Mouse (Mus musculus) G1E (cell line): ENCODE measurements around the gene Polr3gl. TPM values are rescaled to one million over a fixed set of nuclear protein-coding genes. Genes with fewer than 3 reads are reported as not detected.

Source experiments
- ATAC-seq: 2 replicates; pipeline ENCODE4 v1.8.0; 2016; ENCODE audit warnings: mild to moderate bottlenecking; ENCODE audit not compliant: insufficient number of reproducible peaks, poor library complexity, low FRiP score, severe bottlenecking; ENCODE audit errors: extremely low read depth
- DNase-seq: peaks from one replicate; pipeline ENCODE4 v3.0.0; 2012; ENCODE audit warnings: low spot score
- H3K27me3 ChIP-seq: 2 replicates; pipeline ENCODE4 v1.6.1; 2012; ENCODE audit warnings: mild to moderate bottlenecking, low read length, inconsistent platforms; ENCODE audit not compliant: insufficient read depth
- H3K36me3 ChIP-seq: replicated peaks from 2 replicates; pipeline ENCODE3; 2012; ENCODE audit warnings: mild to moderate bottlenecking, inconsistent platforms
- H3K4me1 ChIP-seq: 2 replicates; pipeline ENCODE4 v1.6.1; 2012; ENCODE audit warnings: low read depth, low read length, inconsistent platforms, mixed read lengths; ENCODE audit not compliant: insufficient read depth
- H3K4me3 ChIP-seq: 2 replicates; pipeline ENCODE4 v1.5.1; 2012; ENCODE audit warnings: low read depth, mild to moderate bottlenecking, inconsistent platforms, low read length, moderate library complexity, mixed read lengths
- H3K9me3 ChIP-seq: replicated peaks from 2 replicates; pipeline ENCODE4 v1.6.1; 2012; ENCODE audit warnings: inconsistent platforms
- CTCF ChIP-seq: IDR thresholded peaks from 2 replicates; pipeline ENCODE4 v1.5.1; 2012; ENCODE audit warnings: low read depth, low read length, inconsistent platforms, mixed read lengths
- GATA1 ChIP-seq: IDR thresholded peaks from 2 replicates; pipeline ENCODE4 v1.6.1; 2012; ENCODE audit warnings: borderline replicate concordance, low read length, inconsistent platforms, mixed read lengths
- GATA2 ChIP-seq: IDR thresholded peaks from 2 replicates; pipeline ENCODE4 v1.6.1; 2012; ENCODE audit warnings: low read depth, low read length, inconsistent platforms, borderline replicate concordance
- POLR2AphosphoS5 ChIP-seq: IDR thresholded peaks from 2 replicates; pipeline ENCODE4 v1.6.1; 2012; ENCODE audit warnings: low read depth, low read length, inconsistent platforms; ENCODE audit not compliant: insufficient replicate concordance
- TAL1 ChIP-seq: conservative IDR thresholded peaks from 2 replicates; pipeline ENCODE4 v1.6.1; 2012; ENCODE audit warnings: low read depth, low read length, inconsistent platforms, mixed read lengths
- polyA plus RNA-seq: library from polyadenylated mRNA; stranded (reverse); fragments of >175 nt; gene quantifications from 2 replicates; pipeline ENCODE4 v1.2.3, GENCODE M21; 2012
- total RNA-seq, 2 experiments: library from RNA; stranded (forward) in 1 of 2; stranded (reverse) in 1 of 2; fragments of 200-1000 nt in 1 of 2; fragments of >200 nt in 1 of 2; fragmentation: Nextera tagmentation in 1 of 2; gene quantifications; 2 replicates each; pipeline ENCODE4 v1.2.3; 2014 to 2017

The Polr3gl gene
- total and polyA plus RNA-seq, 3 experiments, result 12.0 to 40.7 (median 40.0) TPM

DNA sequence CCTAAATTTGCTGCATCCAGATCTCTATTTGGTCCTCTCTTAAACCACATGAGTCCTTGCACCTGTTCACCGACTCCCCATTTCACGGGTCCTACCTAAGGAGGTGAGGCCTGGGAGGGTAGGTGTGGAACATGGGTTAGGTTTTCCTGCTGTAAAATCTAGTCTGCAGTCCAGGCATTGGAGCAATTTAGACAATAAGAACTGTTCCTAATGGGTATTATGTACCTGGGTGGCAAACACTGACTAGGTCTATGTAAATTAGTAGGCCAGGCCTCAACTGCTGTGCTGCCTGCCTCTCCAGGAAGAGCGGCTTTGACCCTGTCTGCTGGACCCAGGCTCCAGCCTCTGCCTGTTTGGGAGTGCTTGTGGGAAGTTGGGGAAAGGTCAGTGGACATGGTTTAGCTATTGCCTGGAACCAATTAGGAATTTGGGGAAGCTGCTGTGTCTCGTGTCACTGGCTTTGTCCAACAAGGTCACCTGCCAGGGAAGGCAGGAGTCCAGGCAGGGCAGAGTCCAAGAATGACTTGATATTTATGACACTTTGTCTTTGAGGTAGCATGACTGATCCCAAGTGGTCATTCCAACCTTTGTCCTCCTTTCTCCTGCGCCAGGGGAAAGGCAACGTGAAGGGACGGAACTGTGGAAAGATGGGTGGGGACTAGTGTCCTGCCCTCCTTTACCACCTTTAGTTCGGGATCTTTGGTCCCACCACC, 18.6 kb downstream of the Polr3gl start:
- Histone ChIP-seq H3K27me3 (peaks cover 20% of the 10 kb centered on the region), H3K36me3 (peaks cover 12% of the 10 kb centered on the region), H3K4me3 (no peak overlapping the region), H3K9me3 (no peaks in the 10 kb centered on the region), H3K4me1 (peaks cover 34% of the 10 kb centered on the region)
- ATAC-seq, result no peak
- TF ChIP-seq TAL1, result no peak
- no peak for TF ChIP-seq POLR2AphosphoS5
- no peak for TF ChIP-seq GATA1
- TF ChIP-seq CTCF, result no peak
- no peak for TF ChIP-seq GATA2
- DNase-seq, result no peak

DNA sequence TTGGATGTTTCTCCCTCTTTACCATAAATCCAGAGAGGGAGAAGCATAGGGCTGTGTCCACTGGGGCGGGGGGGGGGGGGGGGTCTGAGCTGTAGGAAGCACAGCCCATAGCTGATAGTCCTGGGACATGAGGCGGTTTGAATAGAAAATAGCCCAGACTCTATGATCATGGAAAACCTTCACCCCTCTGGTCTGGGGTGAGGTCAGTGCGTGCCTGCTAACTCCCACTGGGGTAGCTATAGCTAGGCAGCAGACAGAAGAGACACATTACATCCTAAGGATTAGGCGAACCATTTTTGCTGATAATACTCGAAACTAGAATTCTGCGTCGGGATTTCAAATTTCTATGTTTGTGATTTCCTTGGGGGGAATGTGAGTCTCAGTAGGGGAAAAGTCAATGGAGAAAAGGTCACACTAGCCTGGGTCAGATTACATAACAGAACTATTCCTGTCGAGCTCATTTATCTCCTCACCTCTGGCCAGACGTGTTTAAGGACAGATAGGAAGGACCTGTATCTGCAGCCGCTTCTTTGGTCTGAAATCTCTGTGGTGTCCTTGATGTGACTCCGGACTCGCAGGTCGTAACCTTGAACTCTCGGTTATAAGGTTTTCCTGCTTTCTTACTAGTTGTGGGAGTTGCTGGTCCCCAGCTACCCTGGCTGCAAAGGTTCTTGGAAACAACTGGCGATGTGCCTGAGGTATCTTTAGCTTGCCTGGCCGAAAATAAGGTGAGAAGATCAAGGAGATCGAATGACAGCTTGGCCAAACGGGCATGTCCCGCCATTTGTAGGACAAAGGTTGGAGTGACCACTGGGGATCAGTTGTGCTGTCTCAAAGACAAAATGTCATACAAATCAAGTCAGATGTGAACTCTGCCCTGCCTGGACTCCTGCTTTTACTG, 20.1 kb downstream of the Polr3gl start:
- Histone ChIP-seq H3K4me1 (peaks cover 26% of the 10 kb centered on the region), H3K4me3 (no peak overlapping the region), H3K9me3 (no peaks in the 10 kb centered on the region), H3K36me3 (peaks cover 4% of the 10 kb centered on the region), H3K27me3 (peaks cover 26% of the 10 kb centered on the region)
- DNase-seq (no peak), ATAC-seq (no peak)
- TF ChIP-seq GATA2 (no peak), GATA1 (no peak), CTCF (no peak), TAL1 (no peak), POLR2AphosphoS5 (no peak)

- TF ChIP-seq GATA1 (no peak), POLR2AphosphoS5 (no peak), TAL1 (no peak), GATA2 (no peak), CTCF (no peak)
- no peaks in the 10 kb centered on the region for H3K36me3 ChIP-seq
- H3K27me3 ChIP-seq, result peaks cover 26% of the 10 kb centered on the region
- ATAC-seq, result no peak
- no peak overlapping the region for H3K4me3 ChIP-seq
- peaks cover 22% of the 10 kb centered on the region for H3K4me1 ChIP-seq
- no peaks in the 10 kb centered on the region for H3K9me3 ChIP-seq
- DNase-seq, result no peak
Measured at GRCm38 (mm10) chr3:96571896-96572698, 21.9 kb downstream of the Polr3gl start.

- Histone ChIP-seq H3K4me1 (peaks cover 15% of the 10 kb centered on the region), H3K4me3 (no peak overlapping the region), H3K27me3 (peaks cover 29% of the 10 kb centered on the region), H3K36me3 (no peaks in the 10 kb centered on the region), H3K9me3 (no peaks in the 10 kb centered on the region)
- TF ChIP-seq TAL1 (no peak), GATA2 (no peak)
- DNase-seq, result no peak
- no peak for ATAC-seq
Measured at GRCm38 (mm10) chr3:96571336-96571735, 22.6 kb downstream of the Polr3gl start.

DNA sequence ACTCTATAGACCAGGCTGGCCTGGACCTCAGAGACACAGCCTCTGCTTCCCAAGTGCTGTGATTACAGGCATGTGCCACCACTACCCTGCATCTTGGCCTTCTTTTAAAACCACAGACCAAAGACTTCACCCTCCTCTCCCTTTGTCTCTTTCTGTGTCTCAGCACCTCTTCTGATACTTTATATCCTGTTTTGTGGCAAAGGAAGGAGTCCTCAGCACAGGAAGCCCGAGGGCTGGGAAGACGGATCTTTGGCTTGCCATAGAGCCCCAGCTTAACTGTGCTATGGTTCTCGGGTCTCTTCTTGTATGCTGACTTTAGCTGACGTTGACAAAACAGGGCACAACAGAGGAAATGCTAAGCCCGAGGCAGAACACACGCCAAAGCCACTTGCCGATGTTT, 23.3 kb downstream of the Polr3gl start:
- H3K4me3 ChIP-seq, result no peak overlapping the region
- no peak for ATAC-seq

More for the DNA sequence above, 23.3 kb downstream of the Polr3gl start:
- Histone ChIP-seq H3K4me1 (peaks cover 11% of the 10 kb centered on the region; the same call in 1 of the 2 replicates), H3K27me3 (peaks cover 29% of the 10 kb centered on the region), H3K9me3 (no peaks in the 10 kb centered on the region), H3K36me3 (no peaks in the 10 kb centered on the region)
- DNase-seq, result no peak
- TF ChIP-seq CTCF (no peak), TAL1 (no peak), GATA2 (no peak), GATA1 (no peak), POLR2AphosphoS5 (no peak)
